Mouse (Mus musculus): ENCODE data around the gene Gm48551. TPM values are rescaled to one million over a fixed set of nuclear protein-coding genes. Genes with fewer than 3 reads are reported as not detected.

Gene Gm48551
- polyA plus RNA-seq, 1 experiment = 4.8 TPM

GRCm38 (mm10) chr10:81350351-81351063, 33.8 kb upstream of the Gm48551 start, which contains the start of gene Hmg20b:
Gene Hmg20b, minus strand, starts transcription at chr10:81350480.
- peak within 1 kb of the TSS; percentile 75 for H3K4me3 ChIP-seq (ENCODE audit: low read depth, low read length)
- H3K27ac ChIP-seq (ENCODE audit: insufficient read depth, low read depth, low read length) = peak within 1 kb of the TSS; percentile 71
- no peaks in the 10 kb centered on the region for H3K27me3 ChIP-seq (ENCODE audit: control insufficient read depth, insufficient read depth, low read length)
- 1% methylated on average over 54 of the region's 54 CpGs for WGBS
- H3K4me1 ChIP-seq (ENCODE audit: control insufficient read depth, insufficient read depth, insufficient read length, low read length) = peaks cover 30% of the 10 kb centered on the region
- H3K36me3 ChIP-seq (ENCODE audit: control insufficient read depth, insufficient read depth, low read length) = peaks cover 9% of the 10 kb centered on the region
- peak; percentile 28; the same call in 1 of the 2 replicates for TF ChIP-seq POLR2A (IDR thresholded peaks at IDR 0.05; ENCODE audit: low read depth, low read length)
- TF ChIP-seq CTCF (IDR thresholded peaks at IDR 0.05; ENCODE audit: extremely low read depth, insufficient read length, insufficient replicate concordance, low read depth, low read length) = peak; percentile 99; the same call in 1 of the 2 replicates

- H3K4me1 ChIP-seq (ENCODE audit: control insufficient read depth, insufficient read depth, insufficient read length, low read length) = peaks cover 26% of the 10 kb centered on the region
- H3K27ac ChIP-seq (ENCODE audit: insufficient read depth, low read depth, low read length) = no peak overlapping the region; the same call in 1 of the 2 replicates
- H3K27me3 ChIP-seq (ENCODE audit: control insufficient read depth, insufficient read depth, low read length) = no peaks in the 10 kb centered on the region
- TF ChIP-seq POLR2A (IDR thresholded peaks at IDR 0.05; ENCODE audit: low read depth, low read length) = no peak
- no peak for TF ChIP-seq CTCF (IDR thresholded peaks at IDR 0.05; ENCODE audit: extremely low read depth, insufficient read length, insufficient replicate concordance, low read depth, low read length)
- H3K36me3 ChIP-seq (ENCODE audit: control insufficient read depth, insufficient read depth, low read length) = peaks cover 9% of the 10 kb centered on the region
- H3K4me3 ChIP-seq (ENCODE audit: low read depth, low read length) = no peak overlapping the region
- WGBS = 12% methylated on average over 9 of the region's 9 CpGs
Observed at GRCm38 (mm10) chr10:81351678-81352291, 32.5 kb upstream of the Gm48551 start.

- WGBS = 85% methylated on average over 9 of the region's 9 CpGs
- Histone ChIP-seq H3K36me3 (ENCODE audit: control insufficient read depth, insufficient read depth, low read length) (no peaks in the 10 kb centered on the region), H3K27ac (ENCODE audit: insufficient read depth, low read depth, low read length) (no peak overlapping the region), H3K4me1 (ENCODE audit: control insufficient read depth, insufficient read depth, insufficient read length, low read length) (peaks cover 23% of the 10 kb centered on the region; the same call in 1 of the 2 replicates), H3K27me3 (ENCODE audit: control insufficient read depth, insufficient read depth, low read length) (no peaks in the 10 kb centered on the region), H3K4me3 (ENCODE audit: low read depth, low read length) (no peak overlapping the region)
- no peak for TF ChIP-seq CTCF (IDR thresholded peaks at IDR 0.05; ENCODE audit: extremely low read depth, insufficient read length, insufficient replicate concordance, low read depth, low read length)
Observed at GRCm38 (mm10) chr10:81354738-81355477, 29.4 kb upstream of the Gm48551 start.

- TF ChIP-seq POLR2A (IDR thresholded peaks at IDR 0.05; ENCODE audit: low read depth, low read length) = no peak
- TF ChIP-seq CTCF (IDR thresholded peaks at IDR 0.05; ENCODE audit: extremely low read depth, insufficient read length, insufficient replicate concordance, low read depth, low read length) = no peak
- Histone ChIP-seq H3K36me3 (ENCODE audit: control insufficient read depth, insufficient read depth, low read length) (no peaks in the 10 kb centered on the region), H3K4me1 (ENCODE audit: control insufficient read depth, insufficient read depth, insufficient read length, low read length) (peaks cover 23% of the 10 kb centered on the region; the same call in 1 of the 2 replicates), H3K4me3 (ENCODE audit: low read depth, low read length) (no peak overlapping the region), H3K27me3 (ENCODE audit: control insufficient read depth, insufficient read depth, low read length) (no peaks in the 10 kb centered on the region), H3K27ac (ENCODE audit: insufficient read depth, low read depth, low read length) (no peak overlapping the region)
- WGBS = 85% methylated on average over 4 of the region's 4 CpGs
Observed at GRCm38 (mm10) chr10:81355533-81355932, 28.7 kb upstream of the Gm48551 start.

GRCm38 (mm10) chr10:81356352-81356990, 27.8 kb upstream of the Gm48551 start:
- TF ChIP-seq POLR2A (IDR thresholded peaks at IDR 0.05; ENCODE audit: low read depth, low read length) (no peak), CTCF (IDR thresholded peaks at IDR 0.05; ENCODE audit: extremely low read depth, insufficient read length, insufficient replicate concordance, low read depth, low read length) (no peak)
- no peak overlapping the region for H3K27ac ChIP-seq (ENCODE audit: insufficient read depth, low read depth, low read length)
- no peaks in the 10 kb centered on the region for H3K27me3 ChIP-seq (ENCODE audit: control insufficient read depth, insufficient read depth, low read length)
- 30% methylated on average over 12 of the region's 12 CpGs for WGBS
- H3K36me3 ChIP-seq (ENCODE audit: control insufficient read depth, insufficient read depth, low read length) = no peaks in the 10 kb centered on the region
- peaks cover 23% of the 10 kb centered on the region for H3K4me1 ChIP-seq (ENCODE audit: control insufficient read depth, insufficient read depth, insufficient read length, low read length)
- peak overlapping the region; percentile 77; the same call in 1 of the 2 replicates for H3K4me3 ChIP-seq (ENCODE audit: low read depth, low read length)

- Histone ChIP-seq H3K4me3 (ENCODE audit: low read depth, low read length) (peak within 1 kb of the TSS; percentile 77), H3K36me3 (ENCODE audit: control insufficient read depth, insufficient read depth, low read length) (no peaks in the 10 kb centered on the region), H3K27me3 (ENCODE audit: control insufficient read depth, insufficient read depth, low read length) (no peaks in the 10 kb centered on the region), H3K4me1 (ENCODE audit: control insufficient read depth, insufficient read depth, insufficient read length, low read length) (peaks cover 19% of the 10 kb centered on the region), H3K27ac (ENCODE audit: insufficient read depth, low read depth, low read length) (no peak within 1 kb of the TSS)
- TF ChIP-seq POLR2A (IDR thresholded peaks at IDR 0.05; ENCODE audit: low read depth, low read length) (no peak; the same call in 1 of the 2 replicates), CTCF (IDR thresholded peaks at IDR 0.05; ENCODE audit: extremely low read depth, insufficient read length, insufficient replicate concordance, low read depth, low read length) (no peak)
- 1% methylated on average over 79 of the region's 79 CpGs for WGBS
Observed at GRCm38 (mm10) chr10:81356991-81357844, 27.0 kb upstream of the Gm48551 start, which contains the start of gene Mfsd12. Gene Mfsd12, plus strand, starts transcription at chr10:81357491.

All from small intestine, adult 2 months (tissue).